Mouse (Mus musculus) liver, adult 2 months (tissue): Measurements from ENCODE around the gene Ackr2. TPM values are rescaled to one million over a fixed set of nuclear protein-coding genes. Genes with fewer than 3 reads are reported as not detected.

Source experiments
- DNase-seq: peaks from one replicate; pipeline ENCODE4 v3.0.0-alpha.2; 2011; ENCODE audit warnings: low read depth, low spot score; ENCODE audit errors: extremely low read depth
- H3K27ac ChIP-seq: fragments of 200-500 bp; replicated peaks from 2 replicates; pipeline ENCODE4 v1.5.1; 2012; ENCODE audit warnings: low read depth, mild to moderate bottlenecking, control low read depth, inconsistent platforms, low read length; ENCODE audit not compliant: insufficient read depth
- H3K27me3 ChIP-seq: fragments of 200-500 bp; 2 replicates; pipeline ENCODE4 v1.6.1; 2012; ENCODE audit warnings: mild to moderate bottlenecking, moderate library complexity, low read length, inconsistent platforms; ENCODE audit not compliant: control insufficient read depth, insufficient read depth
- H3K36me3 ChIP-seq: fragments of 200-500 bp; 2 replicates; pipeline ENCODE4 v1.6.1; 2012; ENCODE audit warnings: low read length, inconsistent platforms; ENCODE audit not compliant: control insufficient read depth, insufficient read depth
- H3K4me1 ChIP-seq: fragments of 200-500 bp; 2 replicates; pipeline ENCODE4 v1.6.1; 2011; ENCODE audit warnings: low read length; ENCODE audit not compliant: control insufficient read depth, insufficient read depth
- H3K4me3 ChIP-seq: fragments of 200-500 bp; 2 replicates; pipeline ENCODE4 v1.5.1; 2011; ENCODE audit warnings: low read depth, mild to moderate bottlenecking, control low read depth, low read length, moderate library complexity; ENCODE audit not compliant: insufficient read depth
- H3K79me2 ChIP-seq: fragments of 200-500 bp; 2 replicates; pipeline ENCODE4 v1.6.1; 2012; ENCODE audit warnings: inconsistent platforms, mild to moderate bottlenecking, low read length, moderate library complexity; ENCODE audit not compliant: control insufficient read depth, insufficient read depth
- H3K9ac ChIP-seq: fragments of 200-500 bp; 2 replicates; pipeline ENCODE4 v1.6.1; 2012; ENCODE audit warnings: low read depth, mild to moderate bottlenecking, control low read depth, inconsistent platforms, low read length
- CTCF ChIP-seq: fragments of 200-500 bp; IDR thresholded peaks from 2 replicates; pipeline ENCODE4 v1.5.1; 2011; ENCODE audit warnings: low read depth, low read length, control low read depth
- POLR2A ChIP-seq: fragments of 200-500 bp; IDR thresholded peaks from 2 replicates; pipeline ENCODE4 v1.6.1; 2011; ENCODE audit warnings: low read length, control low read depth; ENCODE audit not compliant: insufficient read depth; ENCODE audit errors: extremely low read depth
- whole genome bisulfite sequencing: fragments of 180-500 bp; shearing (Covaris S2); methylation state at CpG from one replicate; pipeline ENCODE4 v1.1.7; 2018; 5-methylcytosine and 5-hydroxymethylcytosine counted together
- polyA plus RNA-seq: library from polyadenylated mRNA; depleted of rRNA; stranded (reverse); fragments of >200 nt; gene quantifications from 2 replicates; pipeline ENCODE4 v1.2.3, GENCODE M21; 2012
- total RNA-seq: library from RNA; depleted of rRNA; stranded (reverse); fragments of >200 nt; gene quantifications from 2 replicates; pipeline ENCODE4 v1.2.3, GENCODE M21; 2014

The Ackr2 gene
- total and polyA plus RNA-seq, 2 experiments: 2.3 to 2.4 TPM

DNA sequence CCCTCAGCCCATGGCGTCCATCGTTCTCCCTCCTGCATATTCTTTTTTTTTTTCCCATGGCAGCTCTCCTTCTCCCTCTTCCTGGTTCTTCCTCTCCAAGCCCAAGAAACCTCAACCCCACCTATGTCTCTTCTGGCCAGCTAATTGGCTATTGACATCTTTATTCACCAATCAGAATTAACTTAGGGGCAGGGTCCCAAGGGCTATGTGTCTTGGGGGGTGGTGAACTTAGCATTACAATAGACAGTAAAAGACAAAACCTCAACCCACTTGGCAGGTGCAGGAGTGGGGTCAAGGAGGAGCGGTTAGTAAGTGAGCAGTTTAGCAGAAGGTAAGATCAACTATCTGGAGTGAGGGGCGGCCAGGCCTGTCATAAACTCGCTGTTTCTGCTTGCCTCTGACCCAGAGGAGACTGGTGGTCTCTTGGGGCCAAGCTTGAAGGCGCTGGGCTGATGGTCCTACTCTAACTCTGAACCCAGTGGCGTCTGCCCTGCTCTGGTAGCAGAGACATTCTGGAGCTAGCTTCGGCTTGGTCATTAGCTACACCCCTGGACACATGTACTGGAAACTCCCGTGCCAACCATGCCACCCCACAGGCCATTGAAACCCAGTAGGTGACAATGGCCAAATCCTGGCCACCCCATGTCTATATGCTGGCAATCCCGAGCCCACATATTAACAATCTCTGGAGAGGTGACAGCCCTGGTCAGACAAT is 9.4 kb downstream of the Ackr2 start:
- no peak overlapping the region for H3K9ac ChIP-seq
- DNase-seq: no peak
- H3K27ac ChIP-seq: no peak overlapping the region
- H3K79me2 ChIP-seq: no peaks in the 10 kb centered on the region
- no peak overlapping the region for H3K4me3 ChIP-seq
- H3K36me3 ChIP-seq: no peaks in the 10 kb centered on the region
- TF ChIP-seq POLR2A (no peak), CTCF (no peak)
- H3K27me3 ChIP-seq: no peaks in the 10 kb centered on the region
- peaks cover 29% of the 10 kb centered on the region for H3K4me1 ChIP-seq
- 91% methylated on average over 10 of the region's 10 CpGs for WGBS

DNA sequence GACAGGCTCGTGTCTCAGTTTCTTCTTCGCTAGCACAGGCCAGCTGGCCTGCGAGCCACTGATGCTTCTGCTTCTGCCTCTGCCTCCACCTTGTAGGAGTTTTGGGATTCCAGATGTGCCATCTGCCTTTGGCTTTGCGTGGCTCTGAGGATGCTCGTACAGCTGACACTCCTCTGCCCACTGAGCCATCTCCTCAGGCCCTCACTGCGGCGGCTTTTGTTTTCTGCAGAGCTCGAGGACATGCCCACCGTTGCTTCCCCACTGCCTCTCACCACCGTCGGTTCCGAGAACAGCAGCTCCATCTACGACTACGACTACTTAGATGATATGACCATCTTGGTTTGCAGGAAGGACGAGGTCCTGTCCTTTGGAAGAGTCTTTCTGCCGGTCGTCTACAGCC is 10.2 kb downstream of the Ackr2 start:
- DNase-seq: no peak
- Histone ChIP-seq H3K36me3 (no peaks in the 10 kb centered on the region), H3K4me3 (no peak overlapping the region), H3K27ac (no peak overlapping the region), H3K27me3 (no peaks in the 10 kb centered on the region), H3K79me2 (no peaks in the 10 kb centered on the region), H3K4me1 (peaks cover 23% of the 10 kb centered on the region), H3K9ac (no peak overlapping the region)
- 95% methylated on average over 17 of the region's 17 CpGs for WGBS
- TF ChIP-seq CTCF (no peak), POLR2A (0 out of 2 replicates have a peak, but pooled peaks have one; percentile 5)

DNA sequence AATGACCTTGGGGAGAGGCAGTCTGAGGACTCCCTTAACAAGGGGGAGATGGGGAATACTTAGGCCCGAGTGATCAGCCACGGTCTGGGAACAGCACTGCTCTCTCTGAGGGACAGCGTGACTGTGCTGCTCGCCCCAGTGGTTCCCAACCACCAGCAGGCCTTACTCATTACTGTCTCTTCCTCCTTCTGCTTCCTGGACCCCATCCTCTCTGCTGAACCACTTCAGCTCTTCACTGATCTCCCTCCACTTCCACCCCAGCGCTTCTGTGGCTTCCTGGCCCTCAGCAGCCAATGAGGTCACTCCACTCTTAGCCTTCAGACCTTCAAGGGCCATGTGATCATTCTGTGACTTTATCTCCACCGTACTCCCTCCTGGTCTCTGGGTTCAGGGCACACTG is 11.5 kb downstream of the Ackr2 start:
- 84% methylated on average over 6 of the region's 6 CpGs for WGBS
- H3K79me2 ChIP-seq: peaks cover 4% of the 10 kb centered on the region; the same call in 1 of the 2 replicates
- H3K27ac ChIP-seq: no peak overlapping the region; the same call in 1 of the 2 replicates
- no peak overlapping the region for H3K4me3 ChIP-seq
- no peak for DNase-seq
- H3K36me3 ChIP-seq: no peaks in the 10 kb centered on the region
- TF ChIP-seq CTCF: no peak
- no peak for TF ChIP-seq POLR2A
- H3K9ac ChIP-seq: no peak overlapping the region
- no peaks in the 10 kb centered on the region for H3K27me3 ChIP-seq
- H3K4me1 ChIP-seq: peaks cover 16% of the 10 kb centered on the region

DNA sequence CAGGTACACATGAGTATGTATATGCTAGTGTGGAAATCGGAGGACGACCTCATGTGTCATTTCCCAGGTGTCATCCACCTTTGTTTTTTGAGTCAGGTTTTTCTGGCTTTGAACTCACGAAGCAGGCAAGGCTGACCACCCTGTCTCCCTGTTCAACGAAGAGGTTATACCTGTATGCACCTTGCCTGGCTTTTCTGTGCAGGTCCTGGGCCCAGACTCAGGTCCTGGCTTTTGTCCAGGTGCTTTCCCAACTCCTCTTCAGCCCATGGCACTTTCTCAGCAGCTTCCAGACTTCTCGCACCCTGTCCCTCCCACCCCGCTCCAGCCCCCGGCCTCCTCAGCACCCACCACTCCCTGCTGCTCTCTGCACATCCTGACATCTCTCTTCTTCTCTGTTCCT is 13.0 kb downstream of the Ackr2 start:
- 45% methylated on average over 7 of the region's 7 CpGs for WGBS
- H3K4me1 ChIP-seq: peaks cover 7% of the 10 kb centered on the region
- H3K27me3 ChIP-seq: no peaks in the 10 kb centered on the region
- no peak for TF ChIP-seq CTCF
- no peak for TF ChIP-seq POLR2A
- no peak overlapping the region for H3K4me3 ChIP-seq
- peak overlapping the region; percentile 18; the same call in 1 of the 2 replicates for H3K9ac ChIP-seq
- H3K79me2 ChIP-seq: peaks cover 16% of the 10 kb centered on the region; the same call in 1 of the 2 replicates
- DNase-seq: peak; percentile 68
- peak overlapping the region; percentile 90 for H3K27ac ChIP-seq
- no peaks in the 10 kb centered on the region for H3K36me3 ChIP-seq

DNA sequence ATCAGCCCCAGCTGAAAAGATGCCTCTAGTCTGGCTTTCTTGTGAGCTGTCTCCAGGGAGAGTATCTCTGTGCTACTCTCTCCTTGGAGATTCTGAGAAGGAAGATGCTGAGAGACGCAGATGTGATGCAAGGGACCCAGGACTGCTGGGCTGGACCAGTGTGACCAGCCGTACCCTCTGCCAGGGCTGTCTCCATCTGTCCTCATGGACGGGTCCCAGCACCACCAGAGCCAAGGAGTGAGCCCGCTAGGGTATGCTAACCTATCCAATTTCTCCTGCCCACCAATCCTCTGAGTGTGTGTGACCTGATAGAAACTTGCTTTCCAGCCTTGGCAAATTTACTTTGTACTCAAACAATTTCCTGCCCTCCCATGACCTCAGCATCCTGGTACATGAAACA is 14.6 kb downstream of the Ackr2 start:
- Histone ChIP-seq H3K79me2 (peaks cover 16% of the 10 kb centered on the region; the same call in 1 of the 2 replicates), H3K4me1 (peaks cover 4% of the 10 kb centered on the region; the same call in 1 of the 2 replicates), H3K27ac (peak overlapping the region; percentile 90), H3K9ac (peak overlapping the region; percentile 94), H3K4me3 (peak overlapping the region; percentile 67), H3K27me3 (no peaks in the 10 kb centered on the region), H3K36me3 (no peaks in the 10 kb centered on the region)
- DNase-seq: peak; percentile 90
- WGBS: 40% methylated on average over 4 of the region's 4 CpGs
- TF ChIP-seq CTCF (no peak), POLR2A (0 out of 2 replicates have a peak, but pooled peaks have one; percentile 25)

DNA sequence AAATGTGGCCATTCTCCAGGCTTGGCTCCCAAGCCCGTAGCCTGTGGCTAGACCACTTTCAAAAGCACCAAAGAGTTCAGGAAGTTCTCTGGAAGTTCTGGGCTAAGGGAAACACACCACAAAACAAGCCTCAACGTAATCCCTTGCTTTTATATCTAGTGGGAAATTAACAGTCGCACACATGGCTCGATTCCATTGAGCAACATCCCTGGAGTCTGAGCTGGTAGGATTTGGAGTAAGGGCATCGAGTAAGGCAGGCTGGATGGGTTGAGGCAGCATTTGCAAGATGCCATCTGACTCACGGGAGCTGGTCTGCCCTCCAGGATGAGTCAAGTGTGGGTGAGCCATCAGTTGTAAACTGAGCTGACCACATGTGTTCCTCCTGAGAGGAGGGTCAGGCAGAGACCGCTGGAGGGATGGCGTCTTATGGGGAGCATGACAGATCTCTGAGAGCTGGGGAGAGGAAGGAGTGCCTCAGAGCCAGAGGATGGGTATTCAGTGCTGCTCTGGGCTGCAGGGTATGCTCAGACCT is 16.1 kb downstream of the Ackr2 start:
- H3K4me1 ChIP-seq: peaks cover 5% of the 10 kb centered on the region; the same call in 1 of the 2 replicates
- TF ChIP-seq CTCF (no peak), POLR2A (no peak)
- WGBS: 31% methylated on average over 8 of the region's 8 CpGs
- H3K9ac ChIP-seq: peak overlapping the region; percentile 94
- no peaks in the 10 kb centered on the region for H3K36me3 ChIP-seq
- no peak for DNase-seq
- H3K79me2 ChIP-seq: peaks cover 16% of the 10 kb centered on the region; the same call in 1 of the 2 replicates
- H3K4me3 ChIP-seq: peak overlapping the region; percentile 67
- peak overlapping the region; percentile 90 for H3K27ac ChIP-seq
- H3K27me3 ChIP-seq: no peaks in the 10 kb centered on the region
